Mouse (Mus musculus): Measurements from ENCODE around the gene Tango6. TPM values are rescaled to one million over a fixed set of nuclear protein-coding genes. Genes with fewer than 3 reads are reported as not detected.
"Not testable (repeated sequence)": the region's sequence is repeated elsewhere in the genome, so short reads cannot be mapped to it uniquely, and the experiment has no call there.

Gene Tango6
- total RNA-seq, 2 experiments from 2014 or later = 5.9 to 6.4 TPM

- DNase-seq (ENCODE audit: low spot score in 2 of 2) = no peak
- intact Hi-C loops (cut with DNase I) = no loop called here
These were observed 171.8 kb downstream of the Tango6 start for GRCm38 (mm10) chr8:106854534-106855241.

- intact Hi-C loops (cut with DNase I) = no loop called here
- no peak for DNase-seq (ENCODE audit: low spot score in 2 of 2)
These were observed 172.3 kb downstream of the Tango6 start for GRCm38 (mm10) chr8:106855242-106855562.

GRCm38 (mm10) chr8:106862845-106863244 is 180.0 kb downstream of the Tango6 start:
- no peak for DNase-seq (ENCODE audit: low spot score in 2 of 2)
- intact Hi-C loops (cut with DNase I) = no loop called here

GRCm38 (mm10) chr8:106865354-106865753 is 182.5 kb downstream of the Tango6 start:
- no peak for DNase-seq (ENCODE audit: low spot score in 2 of 2)
- intact Hi-C loops (cut with DNase I) = no loop called here

GRCm38 (mm10) chr8:106870051-106870450 is 187.2 kb downstream of the Tango6 start, which contains the start of gene Has3:
TSS of gene Has3 (plus strand) at chr8:106870242.
- peak in 1 of 2 experiments; percentile 58 for DNase-seq (ENCODE audit: low spot score in 2 of 2)

GRCm38 (mm10) chr8:106870537-106871327 is 187.9 kb downstream of the Tango6 start:
- DNase-seq (ENCODE audit: low spot score in 2 of 2) = peak in 1 of 2 experiments; percentile 73
- intact Hi-C loops (cut with DNase I) = loop anchor here (5.0 kb wide), 1 partner anchor 153 kb away; no protein-coding TSS in a partner anchor

More at GRCm38 (mm10) chr8:106870051-106870450, 187.2 kb downstream of the Tango6 start, which contains the start of gene Has3:
- intact Hi-C loops (cut with DNase I) = loop anchor here (5.0 kb wide), 1 partner anchor 153 kb away; no protein-coding TSS in a partner anchor

GRCm38 (mm10) chr8:106871328-106871926 is 188.6 kb downstream of the Tango6 start:
- DNase-seq (ENCODE audit: low spot score in 2 of 2) = no peak
- intact Hi-C loops (cut with DNase I) = loop anchor here (5.0 kb wide), 1 partner anchor 154 kb away; no protein-coding TSS in a partner anchor

- DNase-seq (ENCODE audit: low spot score in 2 of 2) = peak in 1 of 2 experiments; percentile 41
- intact Hi-C loops (cut with DNase I) = loop anchor here (5.0 kb wide), 1 partner anchor 155 kb away; no protein-coding TSS in a partner anchor
These were observed 189.1 kb downstream of the Tango6 start for GRCm38 (mm10) chr8:106871931-106872371.

GRCm38 (mm10) chr8:106872454-106873034 is 189.7 kb downstream of the Tango6 start:
- intact Hi-C loops (cut with DNase I) = loop anchor here (5.0 kb wide), 1 partner anchor 155 kb away; no protein-coding TSS in a partner anchor
- DNase-seq (ENCODE audit: low spot score in 2 of 2) = no peak

- DNase-seq (ENCODE audit: low spot score in 2 of 2) = no peak
- intact Hi-C loops (cut with DNase I) = no loop called here
These were observed 197.3 kb downstream of the Tango6 start for GRCm38 (mm10) chr8:106880121-106880707.

- intact Hi-C loops (cut with DNase I); DNase-seq (ENCODE audit: low spot score in 2 of 2): not testable (repeated sequence)
These were observed 201.2 kb downstream of the Tango6 start for GRCm38 (mm10) chr8:106884094-106884493.

- DNase-seq (ENCODE audit: low spot score in 2 of 2) = not testable (repeated sequence)
- intact Hi-C loops (cut with DNase I) = loop anchor here (5.0 kb wide), 1 partner anchor 188 kb away; no protein-coding TSS in a partner anchor
These were observed 202.0 kb downstream of the Tango6 start for GRCm38 (mm10) chr8:106884826-106885400.

- intact Hi-C loops (cut with DNase I) = loop anchor here (5.0 kb wide), 1 partner anchor 190 kb away; no protein-coding TSS in a partner anchor
- peak; percentile 72 to 88 for DNase-seq (ENCODE audit: low spot score in 2 of 2)
These were observed 204.7 kb downstream of the Tango6 start for GRCm38 (mm10) chr8:106887336-106888189.

- intact Hi-C loops (cut with DNase I) = loop anchor here (5.0 kb wide), 1 partner anchor 192 kb away; no protein-coding TSS in a partner anchor
- DNase-seq (ENCODE audit: low spot score in 2 of 2) = no peak
These were observed 205.9 kb downstream of the Tango6 start for GRCm38 (mm10) chr8:106888803-106889202.

- intact Hi-C loops (cut with DNase I) = loop anchor here (2.0 kb wide), 1 partner anchor 174 kb away; no protein-coding TSS in a partner anchor
- DNase-seq (ENCODE audit: low spot score in 2 of 2) = no peak
These were observed 209.4 kb downstream of the Tango6 start for GRCm38 (mm10) chr8:106892210-106892805.

- DNase-seq (ENCODE audit: low spot score in 2 of 2) = peak in 1 of 2 experiments; percentile 16
- intact Hi-C loops (cut with DNase I) = loop anchor here (2.0 kb wide), 1 partner anchor 174 kb away; no protein-coding TSS in a partner anchor
These were observed 210.1 kb downstream of the Tango6 start for GRCm38 (mm10) chr8:106892806-106893451.
